Comparison of ENCODE assay signal across 9 mouse cellular contexts in genomic region chr1:136017307-136017706, GRCm38 (mm10). TPM values are rescaled to one million over a fixed set of nuclear protein-coding genes. Genes with fewer than 3 reads are reported as not detected.
A peak's percentile ranks its signal among the peaks of the same experiment; 100 is the strongest.
DNase-seq lines count a peak whose midpoint lies in the region; ATAC-seq lines count a peak whose summit lies in the region.
"Had no signal": no experiment of that assay in that cellular context is flagged by ENCODE, and none has a peak within 500 bp of the region (broad histone marks: within the 10 kb centered on the region; RNA-seq: fewer than 3 reads in every experiment).

No protein-coding gene starts in this region.

- peaks cover 15% of the 10 kb centered on the region for H3K4me1 ChIP-seq in hindbrain, embryonic 12.5 days
- peaks cover 20% of the 10 kb centered on the region for H3K4me1 ChIP-seq in midbrain, embryonic 10.5 days

- WGBS in hindbrain, embryonic 12.5 days: 77% methylated on average over 2 of the region's 2 CpGs
- WGBS in midbrain, embryonic 10.5 days: 67% methylated on average over 2 of the region's 2 CpGs

- H3K36me3 ChIP-seq in hindbrain, embryonic 12.5 days: peaks cover 16% of the 10 kb centered on the region
- H3K36me3 ChIP-seq in midbrain, embryonic 10.5 days: peaks cover 29% of the 10 kb centered on the region

- H3K4me2 ChIP-seq in hindbrain, embryonic 12.5 days (replicated peaks): 0 out of 2 replicates have a peak overlapping the region, but pooled peaks have one; percentile 9

- DNase-seq in frontal cortex, postnatal 14 days (ENCODE audit: low spot score in 2 of 2): no peak
- peak; percentile 63 for DNase-seq in NIH3T3 (ENCODE audit: low read depth)
- no peak for DNase-seq in midbrain, embryonic 10.5 days (ENCODE audit: low spot score)
- DNase-seq in adrenal gland, postnatal 25 days: no peak
- DNase-seq in left cerebral cortex, adult 11 months (ENCODE audit: low spot score): no peak
- DNase-seq in urinary bladder, postnatal 36 days (ENCODE audit: low spot score in 2 of 2): no peak

- H3K9ac ChIP-seq in hindbrain, embryonic 12.5 days: no peak overlapping the region

- no peaks in the 10 kb centered on the region for H3K27me3 ChIP-seq in hindbrain, embryonic 12.5 days
- H3K27me3 ChIP-seq in midbrain, embryonic 10.5 days (ENCODE audit: low read depth, poor library complexity, severe bottlenecking): no peaks in the 10 kb centered on the region

- H3K27ac ChIP-seq in hindbrain, embryonic 12.5 days: no peak overlapping the region
- H3K27ac ChIP-seq in midbrain, embryonic 10.5 days (replicated peaks): peak overlapping the region; percentile 96

- H3K9me3 ChIP-seq in hindbrain, embryonic 12.5 days (replicated peaks): no peaks in the 10 kb centered on the region
- H3K9me3 ChIP-seq in midbrain, embryonic 10.5 days (replicated peaks): no peaks in the 10 kb centered on the region

- 0 out of 2 replicates have a peak, but pooled peaks have one; percentile 6 for ATAC-seq in frontal cortex, adult (ENCODE audit: low TSS enrichment)
- ATAC-seq in hindbrain, embryonic 12.5 days (ENCODE audit: low FRiP score): peak; percentile 64

- H3K4me3 ChIP-seq in hindbrain, embryonic 12.5 days: no peak overlapping the region
- peak overlapping the region; percentile 71 for H3K4me3 ChIP-seq in midbrain, embryonic 10.5 days

RNA-seq across cellular contexts. Expression of gene Tmem9, which starts 9.4 kb away (rescaled TPM):
- polyA plus RNA-seq in hindbrain, embryonic 12.5 days (2016; fragmentation: Nextera tagmentation; extraction: Ambion mirVana): 137 and 141 TPM in 2 replicates
- 149 and 156 TPM in 2 replicates for polyA plus RNA-seq in midbrain, embryonic 10.5 days (2016; fragmentation: Nextera tagmentation; extraction: Ambion mirVana)
- total RNA-seq in adrenal gland, postnatal 25 days (2021): 33.5 and 41.0 TPM in 2 replicates

RNA-seq across cellular contexts. Expression of gene Igfn1, which starts 11.2 kb away (rescaled TPM):
- not detected in 2 replicates for polyA plus RNA-seq in hindbrain, embryonic 12.5 days (2016; fragmentation: Nextera tagmentation; extraction: Ambion mirVana)
- not detected in 2 replicates for polyA plus RNA-seq in midbrain, embryonic 10.5 days (2016; fragmentation: Nextera tagmentation; extraction: Ambion mirVana)
- 0.18 TPM in 1 of 2 replicates, not detected in the other for total RNA-seq in adrenal gland, postnatal 25 days (2021)

RNA-seq across cellular contexts. Expression of gene Ascl5, which starts 33.3 kb away (rescaled TPM):
- polyA plus RNA-seq in hindbrain, embryonic 12.5 days (2016; fragmentation: Nextera tagmentation; extraction: Ambion mirVana): not detected in 2 replicates
- polyA plus RNA-seq in midbrain, embryonic 10.5 days (2016; fragmentation: Nextera tagmentation; extraction: Ambion mirVana): not detected in 2 replicates
- not detected in 2 replicates for total RNA-seq in adrenal gland, postnatal 25 days (2021)
- total RNA-seq: heart, adult 18-20 months had no signal

RNA-seq across cellular contexts. Expression of gene Cacna1s, which starts 35.2 kb away (rescaled TPM):
- polyA plus RNA-seq in hindbrain, embryonic 12.5 days (2016; fragmentation: Nextera tagmentation; extraction: Ambion mirVana): 0.18 and 1.3 TPM in 2 replicates
- polyA plus RNA-seq in midbrain, embryonic 10.5 days (2016; fragmentation: Nextera tagmentation; extraction: Ambion mirVana): 0.14 TPM in 1 of 2 replicates, not detected in the other
- 0.21 and 0.52 TPM in 2 replicates for total RNA-seq in adrenal gland, postnatal 25 days (2021)
